In genomic region chr5:107703207-107703763, GRCm38 (mm10) we compare ENCODE assay signal across 27 mouse cellular contexts. TPM values are rescaled to one million over a fixed set of nuclear protein-coding genes. Genes with fewer than 3 reads are reported as not detected.
DNase-seq lines count a peak whose midpoint lies in the region; ATAC-seq lines count a peak whose summit lies in the region.
"Had no signal": no experiment of that assay in that cellular context is flagged by ENCODE, and none has a peak within 500 bp of the region (broad histone marks: within the 10 kb centered on the region; RNA-seq: fewer than 3 reads in every experiment).

No protein-coding gene starts in this region.

- peaks cover 10% of the 10 kb centered on the region for H3K27me3 ChIP-seq in kidney, embryonic 15.5 days
- H3K27me3 ChIP-seq: forebrain, embryonic 15.5 days; heart, embryonic 12.5 days; lung, embryonic 15.5 days; midbrain, embryonic 13.5 days; neural tube, embryonic 12.5 days had no signal

- H3K4me1 ChIP-seq in kidney, embryonic 15.5 days: no peaks in the 10 kb centered on the region
- H3K4me1 ChIP-seq: forebrain, embryonic 15.5 days; liver, embryonic 15.5 days; midbrain, embryonic 13.5 days; neural tube, embryonic 12.5 days had no signal

- H3K36me3 ChIP-seq in kidney, embryonic 15.5 days: no peaks in the 10 kb centered on the region
- H3K36me3 ChIP-seq: forebrain, embryonic 15.5 days; heart, embryonic 12.5 days; liver, embryonic 15.5 days; lung, embryonic 15.5 days; midbrain, embryonic 13.5 days; neural tube, embryonic 12.5 days had no signal

- H3K27ac ChIP-seq in kidney, embryonic 15.5 days: no peak overlapping the region
- H3K27ac ChIP-seq: forebrain, embryonic 15.5 days; liver, embryonic 15.5 days; lung, embryonic 15.5 days; midbrain, embryonic 13.5 days; neural tube, embryonic 12.5 days had no signal

- peak; percentile 21; the same call in 1 of the 2 replicates for ATAC-seq in neutrophil, adult 5-6 weeks (ENCODE audit: extremely low read depth, insufficient number of reproducible peaks, low FRiP score, poor library complexity, severe bottlenecking)
- ATAC-seq in kidney, embryonic 15.5 days (replicated peaks; ENCODE audit: low FRiP score): no peak
- ATAC-seq: forebrain, embryonic 15.5 days; midbrain, embryonic 13.5 days had no signal

- 86% methylated on average over 6 of the region's 6 CpGs for WGBS in kidney, embryonic 15.5 days

- DNase-seq in heart, adult 11 months: peak; percentile 39
- DNase-seq in heart, adult 8-10 months (ENCODE audit: low spot score): no peak
- DNase-seq in T-cell, adult 2 months (ENCODE audit: low spot score): peak; percentile 59
- DNase-seq in thymus, postnatal 4 days: peak; percentile 52
- DNase-seq in right cerebral cortex, adult 2 months (ENCODE audit: low spot score in 2 of 2): no peak
- DNase-seq in urinary bladder, postnatal 14 days (ENCODE audit: low spot score): no peak
- DNase-seq: adrenal gland, postnatal 25 days; cerebellum, adult 8-10 months; heart, postnatal 14 days; kidney, adult 8-10 months; kidney, postnatal 14 days; lung, postnatal 36 days; retina, postnatal 1 day; right cerebral cortex, postnatal 4 days had no signal

- no peak overlapping the region for H3K4me2 ChIP-seq in kidney, embryonic 15.5 days
- H3K4me2 ChIP-seq: forebrain, embryonic 15.5 days; heart, embryonic 12.5 days; liver, embryonic 15.5 days; lung, embryonic 15.5 days; midbrain, embryonic 13.5 days; neural tube, embryonic 12.5 days had no signal

- no peak overlapping the region for H3K9ac ChIP-seq in kidney, embryonic 15.5 days
- H3K9ac ChIP-seq: forebrain, embryonic 15.5 days; heart, embryonic 12.5 days; liver, embryonic 15.5 days; lung, embryonic 15.5 days; midbrain, embryonic 13.5 days; neural tube, embryonic 12.5 days had no signal

- H3K9me3 ChIP-seq in kidney, embryonic 15.5 days (replicated peaks): no peaks in the 10 kb centered on the region
- H3K9me3 ChIP-seq: forebrain, embryonic 15.5 days; heart, embryonic 12.5 days; liver, embryonic 15.5 days; lung, embryonic 15.5 days; megakaryocyte, embryonic 14.5 days; midbrain, embryonic 13.5 days; neural tube, embryonic 12.5 days had no signal

- no peak overlapping the region for H3K4me3 ChIP-seq in kidney, embryonic 15.5 days (replicated peaks)
- H3K4me3 ChIP-seq: forebrain, embryonic 15.5 days; heart, embryonic 12.5 days; liver, embryonic 15.5 days; lung, embryonic 15.5 days; megakaryocyte, embryonic 14.5 days; midbrain, embryonic 13.5 days; neural tube, embryonic 12.5 days had no signal

RNA-seq across cellular contexts. Expression of gene Gfi1, which starts 22.6 kb away (rescaled TPM):
- total RNA-seq in heart, adult 8-10 months (2022): not detected
- 0.98 and 1.9 TPM in 2 replicates for total RNA-seq in neutrophil, adult 5-6 weeks (2017)
- 0.08 TPM in 1 of 2 replicates, not detected in the other for polyA plus RNA-seq in kidney, embryonic 15.5 days (2015; fragmentation: Nextera tagmentation; extraction: Ambion mirVana)
- total RNA-seq: adrenal gland, postnatal 25 days; gastrocnemius, adult 8-10 months; layer of hippocampus, adult 18-20 months; layer of hippocampus, postnatal 25 days; left cerebral cortex, postnatal 25 days had no signal
- polyA plus RNA-seq: forebrain, embryonic 15.5 days; midbrain, embryonic 13.5 days; neural tube, embryonic 12.5 days had no signal

Comparison
In these comparisons a context has a peak if more than half of its experiments do, and no peak if none do; other contexts are left out.
1. DNase-seq: peak in heart, adult 11 months (single experiment), T-cell, adult 2 months (single experiment) and thymus, postnatal 4 days (single experiment); none in heart, adult 8-10 months (single experiment), right cerebral cortex, adult 2 months (0 of 2) and urinary bladder, postnatal 14 days (single experiment).